Mouse (Mus musculus) adrenal gland, adult (tissue): ENCODE measurements around the gene Srgap1.

Experiments used
- DNase-seq, 2 experiments: peaks; one replicate each; pipeline ENCODE4 v3.0.0; 2022 to 2023; ENCODE audit warnings: low spot score in 1 of 2; ENCODE audit not compliant: inconsistent age in 2 of 2

The Srgap1 gene

DNA sequence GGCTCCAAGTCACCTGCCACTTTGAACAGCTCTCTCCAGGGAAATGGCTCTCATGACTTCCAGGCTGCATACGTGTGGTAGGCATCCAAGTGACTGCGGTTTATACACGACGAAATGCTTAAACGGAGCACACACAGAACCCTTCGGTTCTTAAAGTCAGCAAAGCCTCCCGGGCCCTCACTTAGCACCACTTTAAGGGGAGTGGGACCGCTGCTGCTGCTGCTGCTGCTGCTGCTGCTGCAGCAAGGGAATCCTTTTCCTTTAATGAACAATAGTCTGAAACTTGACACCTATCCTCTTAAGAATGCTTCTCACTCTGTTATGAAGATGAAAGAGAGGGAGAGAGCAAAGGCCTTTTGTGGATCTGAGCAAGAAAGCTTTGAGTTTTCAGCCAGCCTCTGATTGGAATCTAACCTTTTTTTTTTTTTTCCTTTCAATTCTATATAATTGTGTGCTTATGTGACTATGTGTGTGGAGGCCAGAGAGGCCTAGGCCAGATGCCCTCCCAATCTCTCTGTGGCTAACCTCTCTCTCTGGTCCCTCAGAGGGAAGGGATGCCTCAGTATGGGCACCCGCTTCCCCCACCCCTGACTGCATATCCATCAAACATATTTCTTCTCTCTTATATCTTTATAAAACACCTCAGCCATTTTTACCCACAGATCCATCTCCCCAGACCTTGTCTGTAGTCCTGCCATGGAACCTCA lies 161.4 kb downstream of the Srgap1 start:
- no peak for DNase-seq

DNA sequence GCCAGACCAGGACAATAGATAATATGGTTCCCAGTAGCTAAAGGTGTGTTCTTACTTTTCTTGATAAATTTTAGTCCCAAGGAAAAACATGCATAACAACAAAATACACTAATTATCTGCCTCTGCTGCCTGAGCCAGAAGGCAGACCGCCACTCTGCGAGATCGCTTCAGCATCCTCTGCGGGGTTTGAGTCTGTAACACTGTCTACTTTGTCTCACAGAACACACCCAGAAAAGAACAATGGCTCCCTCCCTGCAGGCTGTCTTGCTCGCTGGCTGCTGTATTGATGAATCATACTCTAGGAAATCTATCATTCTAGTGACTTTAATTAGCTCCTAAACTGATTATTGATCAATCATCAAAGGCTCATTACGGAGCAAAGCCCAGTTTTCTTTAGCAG lies 164.7 kb downstream of the Srgap1 start:
- DNase-seq: no peak

DNA sequence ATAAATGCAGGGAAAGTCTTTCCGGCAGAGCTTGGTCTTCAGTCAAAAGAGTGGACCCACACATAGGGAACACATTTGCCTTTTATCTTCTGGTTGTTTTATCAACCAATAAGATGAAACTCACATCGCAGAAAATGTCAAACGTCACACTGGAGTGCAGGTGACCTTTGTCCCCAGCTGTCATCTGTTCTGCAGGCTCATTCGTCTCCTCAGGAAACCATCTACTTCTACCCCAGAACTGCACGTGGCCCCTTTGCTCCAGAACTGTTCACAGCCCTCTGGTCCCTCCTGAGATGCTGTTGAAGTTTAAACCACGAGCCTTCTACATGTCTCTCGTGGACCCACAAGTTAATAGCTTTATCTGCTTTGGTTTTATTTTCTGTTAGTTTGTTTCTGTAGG lies 168.3 kb downstream of the Srgap1 start:
- DNase-seq: no peak

DNA sequence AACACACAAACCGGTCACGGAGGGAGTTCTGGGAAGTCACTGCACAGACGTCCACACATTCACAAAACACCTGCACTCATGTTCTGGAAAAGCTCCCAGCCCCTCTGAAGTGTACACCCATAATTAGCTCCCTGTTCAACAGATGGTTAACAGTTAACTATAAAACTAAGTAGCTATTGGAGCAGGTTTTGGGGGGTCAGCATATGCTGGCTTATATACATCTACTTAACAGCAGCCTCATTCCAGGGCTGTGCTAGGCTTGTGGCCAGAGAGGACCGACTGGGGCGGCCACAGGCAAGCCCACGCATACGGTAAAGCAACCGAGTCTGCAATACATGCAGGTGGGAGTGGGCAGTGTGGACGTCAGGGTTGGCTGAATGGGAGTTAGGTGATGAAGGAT lies 169.2 kb downstream of the Srgap1 start:
- no peak for DNase-seq

DNA sequence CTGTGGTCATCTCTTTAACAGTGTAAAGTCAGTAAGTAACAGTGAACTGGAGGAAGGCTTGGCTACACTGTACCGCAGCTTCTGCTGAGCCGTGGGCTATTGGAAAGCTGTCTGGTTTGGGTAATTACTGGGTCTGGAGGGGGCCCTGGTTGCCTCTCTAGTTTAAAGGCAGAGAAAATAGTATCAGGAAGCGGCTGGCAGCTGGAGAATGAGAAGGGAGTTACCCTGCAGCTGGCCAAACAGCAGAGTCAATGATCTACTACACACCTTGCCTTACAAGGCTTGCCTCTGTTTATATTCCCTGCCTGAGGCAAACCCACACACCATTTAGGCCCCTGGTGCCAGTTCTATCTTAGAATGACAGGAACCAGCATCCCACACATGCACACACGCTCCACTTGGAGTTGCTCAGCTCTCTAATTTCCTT lies 174.0 kb downstream of the Srgap1 start:
- DNase-seq: no peak

DNA sequence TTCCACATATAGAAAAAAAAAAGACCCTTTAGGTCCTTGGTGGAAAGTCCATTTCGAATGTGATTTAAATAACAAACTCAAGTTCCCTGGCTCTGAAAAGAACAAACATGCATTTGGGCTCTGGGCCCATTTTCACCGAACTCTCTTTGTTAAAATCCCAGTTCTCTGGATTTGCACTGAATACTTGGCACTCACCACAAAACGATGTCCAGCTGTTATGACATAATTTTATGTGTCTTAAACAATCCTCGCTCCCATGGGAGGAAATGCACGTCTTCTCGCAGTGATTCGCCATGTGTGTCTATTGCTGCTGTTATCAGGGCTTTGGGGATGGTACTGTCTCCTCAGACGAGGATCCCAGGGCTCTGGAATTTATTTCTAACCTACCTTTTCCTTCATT lies 177.2 kb downstream of the Srgap1 start:
- no peak for DNase-seq

DNA sequence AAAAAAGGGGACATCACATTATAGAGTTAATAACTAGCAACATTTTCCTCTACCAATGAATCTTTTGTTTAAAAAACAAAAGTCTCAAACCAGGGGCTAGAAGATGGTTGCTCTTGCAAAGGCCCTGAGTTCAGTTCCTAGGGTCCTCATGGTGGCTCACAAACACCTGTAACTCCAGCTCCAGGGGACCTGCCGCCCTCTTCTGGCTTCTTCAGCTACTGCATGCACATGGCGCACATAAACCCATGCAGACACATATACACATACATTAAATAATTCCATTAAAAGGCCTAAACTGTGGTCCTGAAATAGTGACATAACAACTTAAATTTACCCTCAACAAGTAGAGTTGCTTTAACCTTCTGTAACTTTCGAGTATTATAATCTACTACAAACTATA lies 178.9 kb downstream of the Srgap1 start:
- DNase-seq: no peak

DNA sequence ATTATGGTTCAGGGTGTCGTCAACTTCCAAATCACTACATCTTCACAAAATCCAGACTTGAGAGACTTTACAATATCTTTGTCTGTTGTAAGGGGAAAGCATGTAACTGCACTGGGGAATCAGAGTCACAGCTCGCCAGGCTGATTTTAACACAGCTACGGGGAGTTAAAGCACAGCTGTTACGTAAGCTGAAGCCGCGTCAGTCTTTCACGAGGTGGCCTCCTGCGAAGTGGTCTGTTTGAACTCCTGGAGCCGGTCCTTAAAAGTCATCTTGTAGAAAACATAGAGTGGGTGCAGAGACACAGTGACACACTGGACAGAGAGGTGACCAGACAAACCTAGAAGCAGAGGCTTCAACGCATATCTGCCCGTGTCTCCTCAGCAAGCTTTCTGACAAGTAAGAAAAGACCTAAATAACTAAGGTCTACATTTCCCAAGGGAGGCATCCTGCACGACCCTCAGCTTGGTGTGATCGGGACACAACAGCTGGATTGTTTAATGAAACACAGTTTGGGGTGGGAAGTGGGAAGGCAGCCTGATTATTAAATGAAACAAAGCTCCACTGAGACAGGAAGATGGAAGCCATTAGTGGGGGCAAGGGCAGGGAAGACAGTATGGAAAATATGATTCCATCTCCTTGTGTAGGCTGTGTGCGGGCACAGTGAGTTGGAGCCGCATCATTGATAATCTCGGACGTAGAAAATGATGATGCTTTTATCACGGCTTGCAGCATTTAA lies 181.4 kb downstream of the Srgap1 start:
- no peak for DNase-seq

DNA sequence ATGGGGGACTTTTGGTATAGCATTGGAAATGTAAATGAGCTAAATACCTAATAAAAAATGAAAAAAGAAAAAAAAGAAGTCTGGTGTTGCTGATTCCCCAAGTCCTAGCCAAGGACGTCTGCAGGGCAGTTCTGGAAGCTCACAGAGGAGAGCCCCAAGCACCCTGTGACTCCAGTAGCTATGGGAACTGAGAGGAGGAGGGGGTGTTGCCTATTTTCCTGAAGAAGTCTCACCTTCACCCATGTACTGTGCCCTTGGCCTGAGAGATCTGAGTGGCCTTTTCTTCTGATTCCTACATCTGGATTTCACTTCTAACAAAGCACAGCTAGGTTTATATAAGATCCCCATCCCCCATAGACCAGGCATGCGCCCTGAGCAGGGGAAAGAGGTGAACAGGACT lies 186.2 kb downstream of the Srgap1 start:
- no peak for DNase-seq

DNA sequence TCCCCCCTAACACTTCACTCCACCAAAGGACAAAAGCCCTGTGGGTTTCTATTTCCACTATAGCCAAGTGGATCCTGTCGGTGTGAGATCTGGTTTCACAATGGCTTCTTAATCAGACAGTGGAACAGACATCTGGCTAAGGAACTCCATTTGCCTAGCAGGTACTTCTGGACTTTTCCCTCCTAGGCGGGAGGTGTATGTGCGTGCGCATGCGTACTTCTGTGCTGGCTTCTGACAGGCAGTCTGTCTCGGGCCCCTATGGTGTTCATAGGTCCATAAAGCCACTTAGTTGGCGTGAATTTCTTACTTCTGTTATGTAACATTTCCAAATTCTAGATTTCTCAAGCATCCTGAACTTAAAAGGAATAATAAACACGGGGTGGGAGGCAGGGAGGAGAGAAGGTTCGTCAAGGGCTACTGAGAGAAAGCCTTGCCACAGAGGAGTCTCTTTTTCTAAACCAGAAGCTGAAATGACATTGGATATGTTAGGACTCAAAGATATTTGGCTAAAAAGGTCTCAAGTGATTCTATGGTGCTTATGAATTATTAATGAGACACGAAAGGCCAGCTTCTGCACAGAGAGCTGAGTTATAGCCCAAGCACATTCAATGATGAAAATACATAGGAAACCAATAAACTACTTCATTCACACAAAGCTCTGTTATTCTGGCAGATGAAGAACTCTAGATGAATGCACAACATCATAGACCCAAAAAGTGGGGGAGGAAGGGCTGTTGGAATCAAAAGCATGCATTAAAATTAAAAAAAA lies 187.1 kb downstream of the Srgap1 start:
- no peak for DNase-seq

DNA sequence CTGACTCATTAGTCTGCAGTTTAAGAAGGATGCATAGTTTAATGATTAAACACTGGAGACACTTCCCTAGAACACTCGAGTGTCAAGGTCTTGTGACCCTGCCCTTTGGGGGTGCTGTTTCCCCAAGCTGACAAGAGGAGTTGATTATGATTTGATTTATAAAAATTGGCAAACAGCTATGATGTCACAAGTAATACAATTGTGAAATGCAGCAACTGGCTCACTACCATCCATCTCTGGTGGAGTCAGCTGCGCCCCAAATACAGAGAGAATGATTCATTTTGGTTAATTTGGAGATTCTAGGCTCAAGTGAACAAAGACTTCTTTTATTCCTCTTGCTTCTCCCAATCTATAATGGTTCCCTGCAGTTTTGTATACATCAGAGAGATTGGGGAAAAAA lies 188.2 kb downstream of the Srgap1 start:
- DNase-seq: peak in 1 of 2 experiments; percentile 72

DNA sequence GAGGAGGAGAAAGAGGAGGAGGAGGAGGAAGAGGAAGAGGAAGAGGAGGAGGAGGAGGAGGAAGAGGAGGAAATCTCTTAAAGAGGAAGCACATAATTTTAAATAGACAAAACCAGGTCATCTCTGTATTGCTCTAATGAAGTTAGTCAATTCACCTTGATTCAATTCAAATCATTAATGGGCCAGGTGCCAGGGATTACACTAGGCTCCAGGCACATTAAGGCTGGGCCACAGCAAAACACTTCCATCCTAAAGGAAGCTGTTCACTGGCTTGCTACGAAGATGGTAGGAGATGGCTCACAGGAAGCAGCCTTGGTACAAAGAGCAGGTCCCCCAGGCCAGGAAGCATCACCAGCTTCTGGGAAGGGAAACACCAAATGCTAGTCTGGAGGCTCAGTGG lies 189.0 kb downstream of the Srgap1 start:
- peak in 1 of 2 experiments; percentile 62 for DNase-seq

DNA sequence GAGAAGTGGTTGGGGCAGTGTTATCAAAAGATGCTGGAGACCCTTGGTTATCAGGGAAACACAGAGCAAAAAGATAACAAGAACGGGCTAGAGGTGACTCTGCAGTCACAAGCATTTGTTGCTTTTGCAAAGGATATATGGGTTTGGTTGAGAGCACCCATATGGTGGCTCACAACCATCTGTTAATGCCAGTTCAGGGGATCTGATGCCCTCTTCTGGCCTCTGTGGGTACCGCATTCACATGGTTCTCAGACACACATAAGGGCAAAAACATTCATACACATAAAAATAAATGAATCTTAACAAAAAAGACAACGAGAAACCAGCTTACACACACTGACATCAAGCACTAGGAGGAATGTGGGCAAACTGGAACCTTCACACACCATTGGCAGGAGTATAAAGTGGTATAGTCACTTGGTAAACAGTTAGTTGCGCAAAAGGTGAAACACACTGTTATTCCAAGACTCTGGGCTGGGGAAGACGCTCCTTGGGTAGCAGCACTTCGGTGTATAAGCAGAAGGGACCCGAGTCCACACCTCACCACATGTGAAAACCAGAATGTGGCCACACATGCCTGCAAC lies 191.2 kb downstream of the Srgap1 start:
- peak in 1 of 2 experiments; percentile 36 for DNase-seq

DNA sequence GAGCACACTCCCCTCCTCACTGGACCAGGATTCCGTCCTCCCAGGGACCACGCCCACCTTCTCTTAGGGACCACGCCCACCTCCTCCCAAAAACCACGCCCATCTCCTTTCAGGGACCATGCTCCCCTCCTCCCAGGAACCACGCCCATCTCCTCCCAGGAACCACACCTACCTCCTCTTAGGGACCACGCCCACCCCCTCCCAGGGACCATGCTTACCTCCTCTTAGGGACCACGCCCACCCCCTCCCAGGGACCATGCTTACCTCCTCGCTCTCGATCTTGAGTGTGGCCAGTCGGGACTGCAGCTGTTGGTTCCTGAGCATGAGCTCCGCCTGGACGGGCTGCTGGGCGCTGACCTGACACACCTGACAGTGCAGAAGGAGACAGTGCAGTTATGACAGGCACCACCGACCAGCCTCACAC lies 193.7 kb downstream of the Srgap1 start:
- no peak for DNase-seq

DNA sequence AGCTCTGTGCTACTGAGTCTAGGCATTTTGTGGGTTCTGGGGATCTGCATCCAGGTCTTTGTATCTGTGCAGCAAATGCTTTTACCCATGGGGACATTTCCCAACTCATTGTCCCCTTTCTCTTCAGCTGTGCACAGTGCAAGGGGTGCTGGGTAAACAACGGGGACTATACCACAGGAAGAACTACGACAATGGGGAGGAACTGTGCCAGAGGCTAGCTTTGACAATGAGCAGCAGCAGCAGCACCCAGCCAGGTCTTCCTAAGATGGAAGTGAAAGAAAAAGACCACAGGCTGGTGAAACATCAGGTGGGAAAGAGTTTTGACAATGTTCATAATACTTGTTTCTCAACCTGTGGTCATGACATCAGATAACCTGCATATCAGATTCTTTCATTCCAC lies 197.6 kb downstream of the Srgap1 start:
- no peak for DNase-seq

DNA sequence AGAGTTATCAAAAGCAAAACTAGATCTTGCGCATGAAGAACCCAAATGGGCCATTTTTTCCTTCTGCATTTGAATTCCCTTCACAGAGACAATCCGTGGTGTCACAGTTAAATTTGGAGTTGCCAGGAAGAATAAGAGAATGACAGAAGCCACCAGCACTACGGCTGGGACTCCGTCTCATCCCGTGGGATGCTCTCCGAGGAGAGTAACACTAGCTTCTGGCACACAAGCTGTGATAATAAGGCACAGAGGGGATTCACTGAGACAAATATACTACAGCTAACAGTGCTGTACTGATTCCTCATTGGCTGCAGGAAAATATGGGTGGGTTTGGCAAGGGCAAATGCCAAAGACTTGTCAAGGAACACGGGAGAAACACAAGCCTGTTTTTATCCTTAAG lies 201.4 kb downstream of the Srgap1 start:
- no peak for DNase-seq

DNA sequence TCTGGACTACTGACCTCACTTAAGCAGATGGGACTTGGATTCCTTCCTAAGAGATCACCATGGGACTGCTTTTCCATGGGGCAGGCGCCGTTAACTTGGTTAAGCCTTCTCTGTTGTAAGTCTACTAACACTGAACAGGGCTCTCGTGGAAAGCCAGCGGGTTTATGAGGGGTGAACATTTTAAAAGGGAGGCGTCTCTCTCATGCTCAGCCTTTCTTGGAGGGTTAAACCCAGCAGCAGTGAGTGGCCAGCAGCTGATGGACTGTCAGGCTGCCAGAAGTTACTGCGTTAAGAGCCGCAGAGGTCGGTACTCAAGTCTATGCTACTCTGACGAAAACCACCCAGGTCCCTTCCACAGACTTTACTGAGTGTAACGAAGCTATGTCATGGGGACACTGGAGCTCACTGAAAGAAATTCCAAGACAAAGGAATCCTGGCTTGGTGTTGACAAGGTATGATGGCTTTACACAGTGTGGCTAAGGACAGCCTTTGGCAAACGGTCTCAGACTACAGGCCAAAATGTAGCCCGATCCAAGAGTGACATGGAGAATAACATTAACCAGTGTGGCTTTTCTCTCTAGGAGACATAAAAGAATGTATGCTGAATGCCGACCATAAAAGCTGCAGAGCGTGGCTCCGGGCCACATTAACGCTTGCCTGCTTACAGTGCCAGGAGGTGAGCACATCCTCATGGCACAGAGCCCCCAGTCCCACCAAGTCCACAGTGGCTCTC lies 209.8 kb downstream of the Srgap1 start:
- peak in 1 of 2 experiments; percentile 56 for DNase-seq

DNA sequence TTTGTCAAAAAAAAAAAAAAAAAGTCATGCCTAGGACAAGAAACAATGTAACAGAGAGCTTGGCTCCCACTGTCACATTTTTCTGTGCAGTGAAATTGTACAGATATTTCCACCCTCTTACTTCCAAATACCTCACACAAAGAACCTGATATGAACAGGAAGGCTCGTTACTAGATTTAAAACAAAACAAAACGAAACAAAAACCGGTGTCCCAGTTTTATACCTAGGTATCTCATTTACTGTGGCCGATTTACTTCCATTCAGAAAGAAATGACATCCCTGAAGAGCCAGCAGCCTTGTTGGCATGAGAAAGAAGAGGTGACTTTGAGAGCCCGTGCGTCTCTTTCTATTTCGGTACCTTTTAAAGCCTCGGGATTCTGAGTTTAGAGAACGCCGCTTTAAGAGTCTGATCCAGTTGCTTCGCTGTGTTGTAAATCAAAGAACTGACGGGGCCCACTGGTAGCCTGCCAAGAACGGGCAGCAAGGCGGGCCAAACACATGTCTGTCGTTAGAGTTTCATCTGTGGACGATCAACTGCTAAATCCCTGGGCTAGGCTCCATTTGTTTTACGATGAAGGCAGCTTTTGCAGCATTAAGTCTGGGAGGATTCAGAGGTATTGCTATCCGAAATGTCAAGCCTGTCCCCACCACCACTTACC lies 210.5 kb downstream of the Srgap1 start:
- DNase-seq: peak; percentile 79 to 94

DNA sequence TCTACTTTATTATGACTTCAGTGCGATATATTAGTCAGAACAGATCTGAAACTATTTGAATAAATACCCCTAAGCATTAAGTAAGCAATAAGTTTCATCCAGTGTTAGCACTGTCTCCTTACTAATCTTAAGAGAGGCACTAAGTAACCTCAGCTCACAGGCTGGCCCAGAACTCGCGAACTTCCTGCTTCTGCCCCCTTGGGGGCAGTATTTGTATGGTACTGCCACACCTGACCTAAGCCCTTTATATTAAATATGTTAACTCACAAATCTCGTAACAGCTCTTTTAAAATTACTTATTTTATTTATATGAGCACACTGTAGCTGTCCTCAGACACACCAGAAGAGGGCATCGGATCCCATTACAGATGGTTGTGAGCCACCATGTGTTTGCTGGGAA lies 213.7 kb downstream of the Srgap1 start:
- no peak for DNase-seq
